Mouse (Mus musculus) spleen, adult 2 months (tissue): ENCODE results near the gene Vmn1r14.

Experiments
- CTCF ChIP-seq: fragments of 200-500 bp; IDR thresholded peaks from 2 replicates; pipeline ENCODE4 v1.5.1; 2011; ENCODE audit warnings: mild to moderate bottlenecking, inconsistent platforms; ENCODE audit not compliant: insufficient read depth, insufficient read length, insufficient replicate concordance; ENCODE audit errors: extremely low read depth
- POLR2A ChIP-seq: fragments of 200-500 bp; IDR thresholded peaks from 2 replicates; pipeline ENCODE4 v1.6.1; 2011; ENCODE audit warnings: low read depth, low read length, inconsistent platforms

DNA sequence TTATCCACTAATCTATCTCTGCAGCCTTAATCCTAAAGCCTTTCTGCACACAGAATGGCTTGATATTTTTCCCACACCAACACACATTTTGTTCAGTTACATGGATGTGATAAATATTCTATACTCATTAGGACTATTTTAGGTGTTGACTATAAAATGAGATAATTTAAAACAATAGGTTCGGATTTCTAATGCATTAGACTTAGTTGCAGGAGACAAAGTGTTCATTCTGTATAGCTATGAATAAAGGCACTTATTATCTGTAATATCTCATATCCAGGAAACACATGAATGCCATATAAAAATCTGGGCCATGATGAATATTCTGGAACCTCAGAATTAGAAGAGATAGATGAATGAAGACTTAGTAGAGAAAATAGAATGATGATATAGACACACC, 26.2 kb downstream of the Vmn1r14 start, which contains the start of gene Vmn1r15:
- TF ChIP-seq POLR2A (no peak), CTCF (no peak)
